Mouse (Mus musculus) spleen, adult 12 weeks (tissue): Measurements from ENCODE around the gene Kat7.

Experiments used
- DNase-seq: peaks from one replicate; pipeline ENCODE4 v3.0.0; 2022; ENCODE audit warnings: low spot score

The Kat7 gene

GRCm38 (mm10) chr11:95279061-95279659, 30.9 kb downstream of the Kat7 start:
- no peak for DNase-seq

GRCm38 (mm10) chr11:95276056-95276455, 34.0 kb downstream of the Kat7 start:
- no peak for DNase-seq

- DNase-seq, result no peak
These were observed 35.4 kb downstream of the Kat7 start for GRCm38 (mm10) chr11:95274613-95275012.

- no peak for DNase-seq
These were observed 36.4 kb downstream of the Kat7 start for GRCm38 (mm10) chr11:95273661-95274060.

- DNase-seq, result no peak
These were observed 43.4 kb downstream of the Kat7 start for GRCm38 (mm10) chr11:95266540-95267245.

- no peak for DNase-seq
These were observed 45.5 kb downstream of the Kat7 start for GRCm38 (mm10) chr11:95264455-95265013.

- no peak for DNase-seq
These were observed 46.1 kb downstream of the Kat7 start for GRCm38 (mm10) chr11:95263816-95264454.

GRCm38 (mm10) chr11:95261178-95261751, 48.8 kb downstream of the Kat7 start, which contains the start of gene Tac4:
Gene Tac4, plus strand, starts transcription at chr11:95261529.
- DNase-seq, result no peak

GRCm38 (mm10) chr11:95259088-95259849, 50.8 kb downstream of the Kat7 start:
- DNase-seq, result peak; percentile 89

- DNase-seq, result peak; percentile 70
These were observed 51.6 kb downstream of the Kat7 start for GRCm38 (mm10) chr11:95258490-95258889.

GRCm38 (mm10) chr11:95257930-95258329, 52.1 kb downstream of the Kat7 start:
- DNase-seq, result no peak

GRCm38 (mm10) chr11:95255747-95256146, 54.3 kb downstream of the Kat7 start:
- no peak for DNase-seq

GRCm38 (mm10) chr11:95254165-95254564, 55.9 kb downstream of the Kat7 start:
- DNase-seq, result no peak

- no peak for DNase-seq
These were observed 57.9 kb downstream of the Kat7 start for GRCm38 (mm10) chr11:95252104-95252503.

- peak; percentile 36 for DNase-seq
These were observed 58.8 kb downstream of the Kat7 start for GRCm38 (mm10) chr11:95251295-95251694.

- no peak for DNase-seq
These were observed 59.9 kb downstream of the Kat7 start for GRCm38 (mm10) chr11:95250110-95250509.

GRCm38 (mm10) chr11:95247065-95247464, 63.0 kb downstream of the Kat7 start:
- DNase-seq, result no peak

- DNase-seq, result no peak
These were observed 64.6 kb downstream of the Kat7 start for GRCm38 (mm10) chr11:95245456-95245855.

- no peak for DNase-seq
These were observed 67.4 kb downstream of the Kat7 start for GRCm38 (mm10) chr11:95242653-95243052.

GRCm38 (mm10) chr11:95238477-95238876, 71.6 kb downstream of the Kat7 start:
- DNase-seq, result no peak

GRCm38 (mm10) chr11:95232329-95232696, 77.7 kb downstream of the Kat7 start:
- DNase-seq, result no peak
